ENCODE assay signal across 28 mouse cellular contexts in the genomic region with DNA sequence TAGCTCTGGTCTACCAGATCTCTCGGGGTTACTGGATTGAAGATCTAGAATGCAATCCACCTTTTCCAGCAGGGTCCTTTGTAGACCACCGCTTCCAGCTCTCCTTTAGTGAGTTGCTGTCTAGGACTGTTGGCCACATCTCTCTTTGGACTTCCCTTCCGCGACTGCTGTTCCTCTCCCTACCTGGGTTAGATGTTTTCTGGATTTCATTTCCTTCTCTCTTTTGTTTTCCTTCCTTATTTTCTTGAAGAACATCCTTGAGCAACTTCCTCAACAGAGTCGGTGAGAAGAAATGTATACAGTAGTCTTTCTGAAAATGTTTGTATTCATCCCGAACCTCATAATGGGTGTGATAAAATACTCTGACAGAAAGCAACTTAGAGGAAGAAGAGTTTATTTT. TPM values are rescaled to one million over a fixed set of nuclear protein-coding genes. Genes with fewer than 3 reads are reported as not detected.
"Had no signal": no experiment of that assay in that cellular context is flagged by ENCODE, and none has a peak within 500 bp of the region (broad histone marks: within the 10 kb centered on the region; RNA-seq: fewer than 3 reads in every experiment).

No protein-coding gene starts in this region.

- H3K27ac ChIP-seq: gastrocnemius, adult 2 months; heart, adult 2 months; hindbrain, embryonic 10.5 days; hindbrain, embryonic 12.5 days; hindbrain, embryonic 14.5 days; intestine, embryonic 15.5 days; layer of hippocampus, adult 2 months; left cerebral cortex, adult 2 months; limb, embryonic 10.5 days; limb, embryonic 12.5 days had no signal

- H3K4me2 ChIP-seq: heart, embryonic 12.5 days; hindbrain, embryonic 12.5 days; hindbrain, embryonic 14.5 days; intestine, embryonic 15.5 days; limb, embryonic 12.5 days; liver, embryonic 11.5 days had no signal

- DNase-seq: gastrocnemius, adult 2 months; gastrocnemius, postnatal 10 days; gastrocnemius, postnatal 36 days; heart, adult 2 months; heart, postnatal 10 days; heart, postnatal 4 days; kidney, adult 18-20 months; kidney, adult 8-10 months; kidney, postnatal 10 days; kidney, postnatal 25 days; kidney, postnatal 4 days; liver had no signal

- H3K4me3 ChIP-seq: gastrocnemius, adult 2 months; heart, adult 2 months; heart, embryonic 12.5 days; hindbrain, embryonic 10.5 days; hindbrain, embryonic 12.5 days; intestine, embryonic 15.5 days; layer of hippocampus, adult 2 months; left cerebral cortex, adult 2 months; limb, embryonic 10.5 days; limb, embryonic 12.5 days had no signal

- ATAC-seq: hindbrain, embryonic 16.5 days; inflammation-experienced regulatory T-cells, adult 6 months; intestine, embryonic 15.5 days; intestine, postnatal 0 days had no signal

- H3K27me3 ChIP-seq: heart, embryonic 12.5 days; hindbrain, embryonic 12.5 days; intestine, embryonic 15.5 days; limb, embryonic 12.5 days had no signal

- H3K9ac ChIP-seq: heart, embryonic 12.5 days; hindbrain, embryonic 12.5 days; hindbrain, embryonic 14.5 days; intestine, embryonic 15.5 days; limb, embryonic 12.5 days had no signal

- H3K36me3 ChIP-seq: heart, embryonic 12.5 days; hindbrain, embryonic 10.5 days; hindbrain, embryonic 12.5 days; intestine, embryonic 15.5 days; limb, embryonic 10.5 days; limb, embryonic 12.5 days had no signal

- H3K4me1 ChIP-seq: hindbrain, embryonic 10.5 days; hindbrain, embryonic 12.5 days; intestine, embryonic 15.5 days; limb, embryonic 10.5 days; limb, embryonic 12.5 days had no signal

- H3K9me3 ChIP-seq: heart, embryonic 12.5 days; hindbrain, embryonic 10.5 days; hindbrain, embryonic 12.5 days; intestine, embryonic 15.5 days; limb, embryonic 10.5 days; limb, embryonic 12.5 days had no signal

RNA-seq across cellular contexts. Expression of a gene that starts 36.0 kb away (rescaled TPM):
- total RNA-seq: heart, postnatal 10 days; heart, postnatal 25 days; heart, postnatal 4 days; layer of hippocampus, adult 2 months; left cerebral cortex, adult 2 months; left cerebral cortex, postnatal 36 days had no signal
- polyA plus RNA-seq: kidney, embryonic 14.5 days had no signal
